Mouse (Mus musculus) cerebellum, postnatal 4 days (tissue): ENCODE data around the gene Dlg2.

Experiments used
- DNase-seq, 2 experiments: peaks; one replicate each; pipeline ENCODE4 v3.0.0; 2022; ENCODE audit warnings: low spot score in 2 of 2, mixed read lengths in 1 of 2

Gene Dlg2

DNA sequence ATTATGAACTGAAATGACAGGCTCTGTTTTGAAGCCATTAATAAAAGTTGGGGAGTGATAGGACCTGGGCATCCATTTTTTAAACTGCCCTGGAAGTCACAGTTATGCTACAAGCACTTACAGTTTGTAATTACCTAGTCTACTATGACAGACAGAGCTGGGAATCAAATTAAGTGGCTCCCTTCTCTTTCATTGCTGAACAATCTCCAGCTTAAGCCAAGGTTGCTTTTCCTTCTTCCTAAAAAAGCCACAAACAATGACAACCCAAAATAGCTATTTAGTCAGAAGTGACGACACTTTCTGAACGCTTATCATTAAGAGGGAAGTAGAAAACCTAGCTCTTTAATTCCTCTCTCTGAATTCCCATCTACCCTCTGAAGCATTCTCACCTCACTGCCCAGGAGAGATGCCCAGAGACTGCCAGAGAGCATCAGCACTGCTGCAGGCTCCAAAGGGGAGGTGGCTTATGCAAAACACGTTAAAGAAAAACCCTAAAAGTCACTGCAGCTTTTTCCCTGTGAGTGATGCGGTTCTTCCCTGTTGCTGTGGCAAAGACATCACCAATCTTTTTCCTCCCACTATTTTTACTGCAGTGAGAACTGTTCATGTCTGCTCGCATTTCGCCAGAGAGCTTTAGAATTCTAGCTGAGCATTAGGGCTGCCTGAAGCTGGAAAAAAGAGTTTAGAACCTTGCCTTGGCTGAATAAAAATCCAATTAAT is 612.9 kb downstream of the Dlg2 start:
- no peak for DNase-seq

DNA sequence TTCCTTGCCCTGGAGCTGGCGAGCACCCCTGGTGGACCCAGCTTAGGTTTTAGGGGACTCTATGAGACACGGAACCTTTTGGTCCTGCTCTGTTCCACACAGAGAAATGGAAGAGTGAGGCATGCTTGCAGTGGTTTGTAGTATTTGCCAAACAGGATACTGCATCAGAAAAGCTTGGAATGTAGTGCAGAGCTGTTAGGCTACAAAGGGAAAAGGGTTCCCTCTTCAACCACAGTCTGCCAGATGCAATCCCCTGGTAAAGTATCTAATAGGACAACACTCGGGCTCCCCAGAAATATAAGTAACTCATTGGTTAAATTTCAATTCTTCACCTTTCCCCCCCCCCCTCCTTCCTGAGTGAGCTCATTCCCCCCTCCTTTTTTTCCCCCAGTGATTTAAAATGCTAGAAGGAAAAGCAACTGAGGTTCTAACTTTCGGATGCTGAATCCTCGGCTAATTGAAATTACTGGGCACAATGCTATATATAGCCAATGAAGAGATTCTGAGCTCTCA is 613.9 kb downstream of the Dlg2 start:
- no peak for DNase-seq

DNA sequence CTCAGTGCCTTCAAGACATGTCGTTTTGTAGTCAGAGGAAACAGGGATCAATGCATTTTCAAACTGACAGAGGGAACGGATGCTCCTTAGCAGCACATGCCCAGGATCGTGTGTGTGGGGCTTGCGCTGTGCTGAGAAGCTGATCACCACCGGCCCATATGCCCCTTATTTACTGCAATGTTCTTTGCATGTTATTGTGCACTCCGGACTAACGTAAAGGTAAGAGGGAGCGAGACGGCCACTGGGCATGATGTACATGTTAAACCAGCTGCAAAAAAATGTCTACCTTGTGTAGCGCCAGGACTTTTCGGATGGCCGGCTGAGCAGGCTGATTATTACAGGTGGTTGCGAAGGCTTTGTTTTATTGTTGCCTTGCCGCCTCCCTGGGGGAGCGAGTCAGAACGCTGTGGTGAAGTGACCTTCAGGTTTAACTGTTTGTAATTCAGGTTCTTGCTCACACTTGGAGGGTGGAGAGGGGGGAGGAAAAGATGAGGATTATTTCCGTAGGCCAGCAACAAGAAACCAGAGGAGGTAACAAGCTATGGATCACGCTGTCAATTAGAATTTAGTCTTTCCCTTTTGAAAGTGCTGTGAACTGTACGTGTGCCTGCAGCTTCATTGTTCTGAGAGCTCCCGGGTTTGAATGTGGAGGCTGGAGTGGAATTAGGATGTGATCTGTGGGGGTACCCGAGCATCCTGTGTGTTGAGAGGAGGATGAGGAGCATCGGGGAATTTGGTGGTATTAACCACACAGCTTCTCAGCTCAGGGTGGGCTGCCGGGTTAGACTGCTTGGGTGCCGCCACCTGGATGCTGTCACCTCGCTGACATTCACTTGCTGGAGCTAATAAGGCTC is 614.6 kb downstream of the Dlg2 start:
- DNase-seq = peak in 1 of 2 experiments; percentile 21

DNA sequence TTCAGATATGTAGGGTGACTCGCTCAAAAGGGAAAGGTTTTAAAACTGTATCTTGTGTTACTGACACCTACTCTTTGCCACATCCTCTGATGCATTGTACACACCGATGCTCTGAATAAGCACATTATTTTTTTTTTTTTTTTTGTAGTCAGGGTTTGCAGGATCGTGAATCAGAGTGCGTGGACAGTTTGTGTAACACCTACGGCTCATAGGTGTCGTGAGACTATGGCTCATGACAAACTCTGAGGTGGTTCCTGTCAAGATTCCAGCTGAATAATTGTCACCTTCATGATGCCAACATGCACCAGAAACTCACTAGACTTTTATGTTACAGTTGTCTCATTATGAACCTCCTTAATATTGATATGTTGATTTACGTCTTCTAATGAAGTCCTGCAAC is 620.0 kb downstream of the Dlg2 start:
- no peak for DNase-seq

DNA sequence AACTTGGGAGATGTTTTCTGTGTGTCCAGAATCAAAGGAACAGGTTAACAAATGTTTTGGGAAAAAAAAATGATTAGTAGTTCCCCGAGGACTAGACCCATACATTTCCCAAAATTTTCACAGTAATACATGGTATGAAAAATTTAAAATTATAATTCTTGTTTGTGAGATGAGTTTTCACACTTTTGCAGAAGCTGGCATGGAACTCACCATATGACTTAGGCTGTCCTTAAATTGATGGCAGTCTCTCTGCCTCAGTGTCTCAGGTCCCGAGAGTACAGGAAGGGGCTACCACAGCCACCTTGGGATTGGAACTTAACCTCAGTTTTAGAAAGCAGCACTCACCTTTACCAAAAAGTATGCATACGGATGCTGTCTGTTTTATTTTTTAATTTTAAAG is 622.0 kb downstream of the Dlg2 start:
- no peak for DNase-seq

DNA sequence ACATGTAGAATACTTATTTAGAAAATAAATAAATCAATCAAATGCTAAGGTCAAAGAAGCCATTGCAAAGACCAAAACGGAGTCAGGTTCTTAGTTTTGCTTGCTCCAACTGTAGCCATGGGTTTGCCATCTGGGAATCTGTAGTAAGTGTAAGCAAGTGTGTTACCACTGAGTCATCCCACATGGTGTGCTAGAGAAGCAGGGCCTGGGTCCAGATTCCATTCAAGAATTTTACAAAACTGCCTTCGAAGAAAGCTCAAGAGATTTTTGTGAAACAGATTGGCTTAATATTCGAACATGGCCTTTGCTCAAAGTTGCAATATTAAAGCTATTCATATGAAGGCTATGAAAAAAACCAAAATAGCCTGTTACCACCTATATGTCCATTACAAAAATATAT is 633.1 kb downstream of the Dlg2 start:
- no peak for DNase-seq

DNA sequence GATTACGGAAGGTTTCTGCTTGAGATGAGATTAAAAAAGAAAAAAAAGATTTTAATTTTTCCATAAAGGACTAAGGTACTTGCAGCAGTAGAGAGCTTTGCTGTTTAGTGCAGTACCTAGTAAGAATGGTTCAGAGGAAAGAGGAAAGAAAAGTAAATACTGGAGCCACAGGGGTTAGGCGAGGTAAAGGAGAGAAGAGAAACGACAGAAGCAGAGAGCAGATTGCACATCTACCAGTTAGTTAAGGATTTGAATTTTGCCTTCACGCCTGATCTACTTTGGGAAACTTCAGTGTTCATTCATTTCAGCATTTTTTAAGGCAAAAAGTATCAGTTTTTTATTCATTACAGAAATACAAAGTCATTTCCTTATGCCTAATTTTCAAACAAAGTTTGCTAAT is 655.7 kb downstream of the Dlg2 start:
- no peak for DNase-seq

DNA sequence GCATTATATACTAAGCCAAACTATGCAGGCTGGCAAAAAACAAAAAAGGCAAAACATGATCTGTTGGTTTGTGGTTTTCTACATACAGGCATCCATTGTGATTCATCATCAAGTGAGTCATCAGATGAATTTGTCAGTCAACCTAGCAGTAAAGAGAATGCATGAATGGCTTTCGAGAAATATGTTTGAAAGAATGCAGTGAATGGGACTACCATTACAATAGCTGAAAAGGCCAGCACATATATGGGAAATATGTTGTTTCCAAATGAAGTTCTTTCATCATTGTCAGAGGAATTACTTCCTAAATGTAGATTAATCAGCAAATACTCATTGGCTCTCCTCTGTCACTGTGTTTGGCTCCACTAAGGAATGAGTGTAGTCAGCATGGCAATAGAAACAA is 677.6 kb downstream of the Dlg2 start:
- DNase-seq = no peak

DNA sequence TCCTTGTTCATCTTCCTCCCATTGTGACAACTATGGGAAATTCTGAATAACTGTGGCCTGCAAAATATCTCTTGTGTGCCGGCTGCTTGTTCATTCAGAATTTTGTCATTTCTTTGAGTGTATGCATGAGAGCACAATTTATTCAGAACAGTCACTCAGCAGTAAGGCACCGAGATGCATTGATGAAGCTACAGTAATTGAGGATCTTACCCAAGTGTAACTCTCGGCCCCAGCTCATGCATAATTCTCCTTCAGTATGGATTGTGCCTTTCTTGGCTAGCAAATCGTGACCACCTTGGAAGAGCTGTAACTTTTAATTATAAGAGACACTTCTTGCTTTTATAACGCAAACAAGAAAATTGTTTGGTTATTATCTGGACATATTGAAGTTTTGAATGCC is 682.7 kb downstream of the Dlg2 start:
- DNase-seq = no peak

DNA sequence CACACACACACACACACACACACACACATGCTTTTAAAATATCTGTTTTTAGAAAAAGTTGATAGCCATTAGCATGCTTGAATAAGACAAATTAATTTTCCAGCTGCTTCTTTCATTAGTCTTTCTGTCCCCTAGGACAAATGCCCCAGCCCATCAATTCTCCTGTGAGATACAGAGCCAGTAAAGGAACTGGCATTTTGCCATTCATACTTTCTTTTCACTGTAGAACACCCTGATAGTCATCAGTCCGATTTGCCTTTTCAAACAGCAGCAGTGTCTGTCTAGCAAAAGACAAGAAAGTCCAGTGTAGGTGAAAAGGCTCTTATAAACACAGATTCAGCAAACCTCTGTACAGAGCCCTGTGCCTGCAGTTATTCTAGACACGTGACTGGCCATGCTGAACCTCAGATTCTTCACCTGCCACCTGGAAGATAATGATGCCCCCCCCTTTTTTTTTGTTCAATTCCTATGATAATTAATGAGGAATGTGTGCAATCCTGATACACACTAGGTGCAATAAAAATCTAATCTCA is 685.2 kb downstream of the Dlg2 start:
- no peak for DNase-seq

DNA sequence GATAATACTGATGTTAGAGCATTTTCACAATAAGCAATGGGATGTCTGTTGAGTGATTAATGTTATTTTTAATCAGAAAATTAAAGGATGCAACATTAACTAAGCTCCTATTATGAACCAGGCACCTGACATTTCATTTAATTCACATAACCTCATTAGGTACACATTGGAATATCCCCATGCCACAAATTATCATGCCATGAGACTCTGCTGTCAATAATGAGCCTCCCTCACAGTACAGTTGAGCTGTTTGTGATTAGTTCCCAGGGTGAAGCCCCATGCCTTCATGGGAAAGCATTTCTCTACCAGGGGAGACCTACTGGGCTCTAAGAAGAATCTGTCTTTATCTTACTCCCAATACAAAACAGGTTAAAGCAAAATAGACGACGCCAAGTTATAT is 697.1 kb downstream of the Dlg2 start:
- DNase-seq = no peak

DNA sequence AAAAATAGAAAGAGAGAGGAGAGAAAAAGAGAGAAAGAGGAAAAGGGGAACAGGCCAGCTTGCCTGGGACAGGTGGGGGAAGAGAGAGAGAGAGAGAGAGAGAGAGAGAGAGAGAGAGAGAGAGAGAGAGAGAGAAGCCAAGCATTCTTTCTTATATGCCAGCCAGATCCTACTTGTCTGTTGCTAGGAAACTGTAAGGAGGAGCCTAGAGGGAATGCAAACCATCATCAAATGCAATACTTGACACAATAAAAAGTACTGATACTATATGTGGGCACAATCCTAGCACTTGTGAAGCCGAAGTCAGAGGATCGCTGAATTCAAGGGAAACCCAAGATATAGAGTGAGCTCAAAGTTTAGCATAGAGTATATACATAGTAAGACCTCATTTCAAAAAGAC is 711.7 kb downstream of the Dlg2 start:
- no peak for DNase-seq

DNA sequence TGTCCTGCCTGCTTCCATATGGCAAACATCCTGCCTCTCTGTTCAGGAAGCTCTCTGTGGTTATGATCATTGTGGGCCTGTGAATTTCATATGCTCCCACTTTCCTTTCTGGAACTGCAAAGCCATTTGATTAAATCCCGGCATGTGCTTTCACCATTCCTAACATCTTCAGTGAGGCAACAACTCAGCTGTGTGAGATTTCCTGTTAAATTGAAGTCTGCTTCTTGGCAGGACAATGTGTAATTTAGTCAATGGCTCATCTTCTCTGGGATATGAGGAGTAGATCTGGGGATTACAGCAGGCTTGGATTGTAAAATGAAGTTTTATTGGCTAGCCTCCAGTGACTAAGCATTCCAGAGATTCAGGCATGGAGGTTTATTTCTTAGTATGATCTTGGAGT is 722.9 kb downstream of the Dlg2 start:
- no peak for DNase-seq

DNA sequence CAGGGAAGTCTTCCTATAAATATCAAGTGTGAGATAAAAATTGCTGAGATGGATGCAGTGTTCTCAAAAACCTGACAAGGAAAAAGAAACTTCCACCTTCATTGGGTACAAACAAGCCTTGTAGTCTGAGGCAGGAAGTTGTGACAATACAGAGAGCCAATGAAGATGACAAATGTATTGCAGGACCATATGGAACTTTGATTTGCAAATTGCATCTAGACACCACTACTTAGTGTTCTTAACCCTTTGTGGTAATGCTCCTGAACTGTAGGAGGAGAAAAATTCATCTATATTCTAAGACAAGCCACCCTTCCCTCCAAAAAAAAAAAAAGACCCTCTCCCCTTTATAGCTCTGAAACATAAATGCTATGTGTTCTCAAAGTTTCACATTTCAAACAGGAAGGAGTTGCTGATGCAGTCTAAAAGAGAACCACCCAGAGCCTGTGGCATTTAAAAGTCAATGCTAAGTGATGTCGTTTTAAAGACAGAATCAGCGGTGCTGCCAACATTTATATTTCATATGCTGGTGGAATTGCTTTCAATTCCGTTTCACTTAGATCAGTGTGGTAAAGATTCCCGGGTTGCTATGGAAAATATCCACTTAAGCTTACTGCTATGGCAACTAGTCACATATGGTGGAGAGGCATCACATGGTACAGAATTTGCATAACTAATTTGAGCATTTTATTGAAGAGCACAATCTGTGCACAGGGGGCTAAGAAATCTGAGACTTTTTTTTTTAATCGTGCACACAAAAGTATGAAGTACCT is 731.8 kb downstream of the Dlg2 start:
- DNase-seq = no peak

DNA sequence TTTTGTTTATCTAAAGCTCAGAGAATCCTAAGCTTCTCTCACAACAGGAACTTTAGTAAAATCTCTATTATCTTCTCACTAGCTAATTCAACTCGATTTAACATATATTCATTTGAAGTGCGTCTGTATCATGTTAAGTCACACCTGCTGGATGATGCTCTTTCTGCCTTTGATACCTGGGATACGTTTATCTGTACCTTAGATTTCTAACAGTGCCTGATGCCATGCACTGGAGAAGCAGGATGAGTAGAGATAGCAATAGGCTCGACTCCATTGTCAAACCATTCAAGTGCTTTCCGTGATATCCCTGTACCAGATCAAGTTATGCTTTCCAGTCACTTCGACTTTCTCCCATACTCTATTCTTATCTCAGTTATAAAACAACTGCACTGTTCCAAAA is 732.5 kb downstream of the Dlg2 start:
- no peak for DNase-seq

DNA sequence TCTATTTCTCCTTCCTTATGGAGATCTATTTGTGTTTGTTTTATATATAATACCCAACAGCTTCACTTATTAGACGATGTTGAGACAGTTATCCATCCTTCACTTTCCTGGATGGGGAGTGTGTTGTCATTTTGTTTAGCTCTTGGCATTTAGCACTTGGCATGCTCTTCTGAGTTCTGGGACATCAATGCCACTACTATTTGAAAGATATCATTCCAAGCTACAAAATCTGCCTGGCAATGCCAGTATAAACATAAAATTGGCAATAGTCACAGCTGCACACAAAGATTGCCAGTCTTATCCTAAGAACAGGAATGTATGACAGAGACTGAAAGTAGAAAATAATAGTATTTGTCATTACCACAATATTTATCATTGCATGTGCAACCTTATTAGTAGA is 735.8 kb downstream of the Dlg2 start:
- no peak for DNase-seq

DNA sequence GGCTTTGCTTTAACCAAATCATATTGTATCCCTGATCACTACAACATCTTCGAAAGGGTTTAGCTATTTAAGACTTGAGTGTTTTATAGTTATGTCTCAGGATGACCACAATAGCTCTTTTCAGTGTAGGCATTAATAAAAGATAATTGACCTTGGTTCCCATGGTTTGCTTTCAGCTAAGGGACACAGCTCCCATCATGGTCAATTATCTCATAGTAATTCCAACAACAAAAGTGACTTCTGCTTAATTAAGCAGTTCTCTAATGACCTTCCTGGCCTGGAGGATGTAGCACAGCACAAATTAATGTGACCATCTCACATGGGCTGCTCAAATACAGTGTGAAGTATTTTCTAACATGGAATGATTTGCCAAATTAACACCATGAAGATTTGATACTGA is 738.4 kb downstream of the Dlg2 start:
- no peak for DNase-seq

DNA sequence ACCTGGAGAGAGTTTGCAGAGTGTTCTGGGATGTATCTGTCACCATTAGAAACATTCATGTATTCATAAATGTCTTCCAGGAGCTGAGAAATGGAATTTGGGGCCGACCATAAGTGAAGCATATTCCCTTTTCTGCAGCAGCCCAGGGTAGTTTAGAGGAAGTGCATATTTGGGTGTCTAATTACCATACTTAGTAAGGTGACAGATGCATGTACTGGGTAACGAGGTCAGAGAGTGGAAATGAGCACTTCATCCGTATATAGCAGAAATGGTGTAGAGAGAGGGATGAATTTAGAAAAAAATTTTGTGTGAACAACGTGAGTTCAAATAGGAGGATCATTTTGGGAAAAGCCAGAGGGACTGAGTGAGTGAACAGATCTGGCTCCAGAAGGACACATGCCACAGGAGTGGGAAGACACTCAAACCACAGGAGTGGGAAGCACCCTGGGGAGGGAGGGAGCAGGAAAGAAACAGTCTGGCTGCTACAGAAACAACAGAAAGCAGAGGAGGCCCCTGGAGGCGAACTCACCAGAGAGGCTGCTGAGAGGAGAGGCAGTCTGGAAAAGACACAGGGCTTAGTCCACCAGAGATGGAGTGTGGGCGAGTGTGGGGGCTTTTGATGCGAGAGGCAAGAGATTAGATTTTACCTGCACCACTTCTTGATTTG is 742.0 kb downstream of the Dlg2 start:
- DNase-seq = no peak

DNA sequence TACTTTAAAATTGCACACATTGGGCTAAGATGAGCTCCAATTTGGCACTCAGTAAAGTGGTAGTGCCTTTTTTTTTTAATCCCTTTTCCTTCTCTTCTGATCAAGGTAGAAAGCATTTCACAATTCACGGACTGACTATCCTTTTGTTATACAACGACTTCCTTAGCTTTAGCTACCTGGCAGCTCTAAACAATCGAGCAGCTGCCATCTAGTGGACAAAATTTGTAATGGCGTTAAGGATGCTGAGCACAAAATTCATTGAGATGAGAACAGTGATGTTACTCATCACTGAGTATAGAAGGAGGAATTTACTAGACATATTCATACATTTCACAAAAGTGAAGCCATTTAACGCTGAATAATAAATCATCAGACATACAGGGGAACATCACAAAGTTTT is 750.0 kb downstream of the Dlg2 start:
- peak in 1 of 2 experiments; percentile 56 for DNase-seq

DNA sequence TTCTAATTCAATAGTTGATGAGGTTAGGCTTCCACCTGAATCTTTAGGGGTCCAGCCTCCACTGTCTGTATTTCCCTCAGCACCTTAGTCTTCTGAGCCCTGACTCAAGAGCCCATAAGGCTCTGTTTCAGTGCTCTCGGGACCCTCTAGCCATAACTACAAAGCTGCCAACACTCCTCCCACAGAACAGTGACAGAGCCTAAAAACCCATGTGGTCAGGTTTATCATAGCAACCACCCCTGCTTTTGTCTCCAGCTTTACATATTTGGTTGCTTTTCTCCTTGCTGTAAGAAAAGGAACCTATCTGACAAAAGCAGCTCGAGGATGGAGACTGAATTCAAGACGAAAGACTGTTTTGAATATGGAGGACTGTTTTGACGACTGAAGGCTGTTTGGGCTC is 765.2 kb downstream of the Dlg2 start:
- DNase-seq = no peak

DNA sequence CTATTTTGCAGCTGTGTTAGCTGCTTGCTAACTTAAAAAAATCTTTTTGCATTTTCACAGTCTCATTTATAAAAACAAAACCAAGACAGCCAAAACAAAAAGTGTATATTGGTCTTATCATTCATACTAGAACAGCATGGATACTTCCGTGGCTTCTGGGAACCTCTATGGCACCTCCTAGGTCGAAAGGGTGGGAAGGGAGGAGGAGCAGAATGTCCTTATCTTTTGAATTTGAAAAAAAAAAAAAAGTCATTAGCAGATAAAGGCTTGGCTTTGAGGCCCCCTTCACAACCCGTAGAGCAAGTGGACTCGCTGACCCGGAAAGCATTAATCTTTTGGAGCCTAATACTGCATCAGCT is 785.2 kb downstream of the Dlg2 start:
- no peak for DNase-seq
